Mouse (Mus musculus) megakaryocyte, adult 5-6 weeks (primary cell): ENCODE data around the gene Zg16. TPM values are rescaled to one million over a fixed set of nuclear protein-coding genes. Genes with fewer than 3 reads are reported as not detected.
"Not testable (repeated sequence)": the region's sequence is repeated elsewhere in the genome, so short reads cannot be mapped to it uniquely, and the experiment has no call there.

Experiments
- ATAC-seq: 2 replicates; pipeline ENCODE4 v1.8.0; 2016; ENCODE audit warnings: mild to moderate bottlenecking, inconsistent platforms; ENCODE audit not compliant: poor library complexity, severe bottlenecking
- total RNA-seq, 2 experiments: library from RNA; stranded (forward) in 1 of 2; stranded (reverse) in 1 of 2; fragments of 153-499, 151-499 nt in 1 of 2; fragments of 221-1000, 200-1000 nt in 1 of 2; gene quantifications; 2 replicates each; pipeline versions ENCODE4 v1.2.3 to v1.2.4; 2015 to 2017

Zg16 gene
- total RNA-seq (2015) (0.96 TPM in 1 of 2 replicates, not detected in the other), total RNA-seq (2017) (not detected in 2 replicates)

GRCm38 (mm10) chr7:127087278-127088010 is at the start of gene Zg16:
TSS of gene Zg16 (minus strand) at chr7:127087328.
- ATAC-seq: not testable (repeated sequence)

DNA sequence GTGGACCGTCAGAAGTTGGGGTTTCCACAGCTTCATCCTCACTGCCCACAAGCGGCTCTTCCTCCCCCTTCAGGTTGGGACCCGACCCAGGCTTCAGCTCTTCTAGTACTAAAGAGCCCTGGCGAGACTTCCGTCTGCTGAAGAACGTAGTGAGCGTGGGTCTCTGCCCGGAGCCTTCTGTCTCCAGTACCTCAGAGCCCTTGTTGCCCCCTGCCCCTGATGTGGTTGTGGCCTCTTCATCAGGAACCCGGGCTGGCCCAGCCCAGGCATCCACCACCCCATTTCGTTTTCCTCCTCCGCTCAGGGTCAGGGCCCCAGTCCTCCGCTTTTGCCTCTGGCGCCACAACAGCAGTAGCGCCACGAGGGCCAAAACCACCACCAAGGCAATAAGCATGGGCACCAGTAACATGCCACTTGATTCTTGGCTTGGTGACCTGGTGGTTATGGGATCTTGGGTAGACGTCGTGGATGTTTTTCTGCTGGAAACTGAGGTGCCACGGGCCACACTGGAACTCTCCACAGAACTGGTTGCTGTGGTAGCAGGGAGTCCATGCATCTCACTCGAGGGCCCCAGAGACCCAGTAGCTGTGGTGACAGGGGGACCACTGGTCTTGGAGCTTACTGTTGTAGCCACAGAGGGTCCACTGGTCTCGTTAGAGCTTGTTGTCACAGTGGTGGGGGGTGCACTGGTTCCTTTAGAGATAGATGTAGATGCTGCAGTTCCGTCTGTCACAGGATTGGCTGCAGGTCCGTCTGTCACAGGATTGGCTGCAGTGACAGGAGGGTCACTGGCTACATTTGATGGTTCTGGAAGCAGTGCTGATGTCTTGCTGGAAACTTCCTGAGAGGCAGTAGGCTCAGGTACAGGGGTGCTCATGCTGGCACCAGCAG is 49.3 kb upstream of the Zg16 start:
- ATAC-seq: peak; percentile 19

DNA sequence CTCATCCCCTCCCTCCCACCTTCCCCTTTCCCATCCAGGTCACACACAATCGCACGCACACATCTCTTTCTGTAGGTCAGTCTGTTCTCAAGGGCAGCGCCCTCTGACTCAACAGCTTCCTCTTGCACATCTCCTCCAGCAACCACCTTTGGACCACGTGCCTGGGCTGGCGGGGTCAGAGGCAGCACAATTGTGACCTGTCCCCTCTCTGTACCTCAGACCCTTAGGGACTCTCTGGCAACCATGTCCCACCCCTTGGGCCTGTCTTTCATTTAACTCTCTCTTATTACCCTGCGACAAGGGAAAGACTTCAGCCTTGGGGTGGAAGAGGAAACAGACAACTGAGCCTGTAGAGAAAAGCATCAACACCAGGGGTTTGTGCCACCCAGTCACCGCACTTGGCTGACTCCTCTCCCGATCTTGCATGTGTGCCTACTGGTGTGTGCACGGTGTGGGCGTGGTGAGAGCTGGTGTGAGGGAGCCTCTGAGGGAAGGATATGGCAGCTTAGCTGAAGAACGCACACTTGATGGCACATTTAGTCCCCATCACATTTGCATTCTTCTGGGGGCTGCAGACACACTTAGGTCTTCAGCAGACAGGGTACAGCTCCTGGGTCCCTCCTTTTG is 47.8 kb upstream of the Zg16 start:
- peak; percentile 63 for ATAC-seq

DNA sequence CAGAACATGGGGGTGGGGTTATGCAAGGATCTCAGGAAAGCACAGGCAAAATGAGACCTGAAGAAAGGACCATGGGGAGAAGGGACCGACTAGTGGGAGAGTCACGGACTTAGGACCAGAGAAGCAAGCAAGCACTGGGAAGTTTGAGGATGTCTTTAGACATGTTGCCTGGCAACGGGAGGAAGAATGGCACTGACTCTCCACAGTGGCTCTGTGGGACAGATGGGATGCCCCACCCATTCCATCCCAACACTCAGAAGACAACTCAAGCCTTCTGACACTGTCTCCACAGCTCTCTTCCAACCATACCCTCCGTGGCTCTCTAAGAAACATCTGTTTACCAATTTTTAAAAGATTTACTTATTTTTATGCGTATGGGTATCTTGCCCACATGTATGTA is 46.0 kb upstream of the Zg16 start:
- ATAC-seq: no peak

DNA sequence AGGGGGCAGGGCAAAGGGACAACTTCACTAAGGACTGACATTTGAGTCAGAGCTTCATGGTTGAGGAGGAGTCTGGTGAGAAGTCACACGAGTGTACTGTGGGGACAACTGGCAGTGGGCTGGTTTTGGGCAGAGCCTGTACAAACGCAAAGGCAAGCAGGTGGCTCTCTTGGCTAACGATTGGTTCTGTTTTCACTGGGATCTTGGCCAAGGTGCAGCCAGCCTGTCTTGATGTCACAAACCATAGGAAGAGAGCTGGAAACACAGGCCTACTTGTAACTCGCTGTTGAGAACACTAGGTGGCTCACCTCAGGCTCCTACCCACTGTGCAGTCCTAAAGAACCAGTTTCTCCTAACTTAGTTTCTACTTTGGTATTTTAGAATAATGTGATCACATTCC is 42.5 kb upstream of the Zg16 start:
- peak; percentile 68 for ATAC-seq

GRCm38 (mm10) chr7:127121911-127122270 is 34.8 kb upstream of the Zg16 start, which contains the start of gene Qprt:
TSS of gene Qprt (minus strand) at chr7:127122226.
- no peak for ATAC-seq

- ATAC-seq: no peak
Measured at GRCm38 (mm10) chr7:127121061-127121910, 34.2 kb upstream of the Zg16 start.

GRCm38 (mm10) chr7:127118671-127119445 is 31.7 kb upstream of the Zg16 start:
- ATAC-seq: no peak

DNA sequence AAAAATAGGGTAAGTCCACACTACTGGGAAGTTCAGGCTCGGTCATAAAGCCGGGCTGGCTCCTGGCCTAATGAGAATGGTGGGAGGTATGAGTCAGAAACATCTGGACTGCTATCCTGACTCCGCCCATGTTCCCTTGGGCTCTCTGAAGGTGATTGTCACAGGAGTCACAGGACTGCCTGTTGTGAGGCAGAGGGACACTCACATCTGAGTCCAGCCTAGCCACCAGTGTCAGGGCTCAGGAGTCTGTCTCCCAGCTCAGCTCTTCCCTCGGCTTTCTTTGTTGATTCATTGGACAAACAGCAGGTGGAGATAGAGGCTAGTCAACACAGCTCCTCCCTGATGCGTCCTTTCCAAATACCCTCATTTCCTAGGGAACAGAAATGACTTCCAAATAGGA is 30.8 kb upstream of the Zg16 start:
- no peak for ATAC-seq

- no peak for ATAC-seq
Measured at GRCm38 (mm10) chr7:127116331-127116935, 29.3 kb upstream of the Zg16 start.

DNA sequence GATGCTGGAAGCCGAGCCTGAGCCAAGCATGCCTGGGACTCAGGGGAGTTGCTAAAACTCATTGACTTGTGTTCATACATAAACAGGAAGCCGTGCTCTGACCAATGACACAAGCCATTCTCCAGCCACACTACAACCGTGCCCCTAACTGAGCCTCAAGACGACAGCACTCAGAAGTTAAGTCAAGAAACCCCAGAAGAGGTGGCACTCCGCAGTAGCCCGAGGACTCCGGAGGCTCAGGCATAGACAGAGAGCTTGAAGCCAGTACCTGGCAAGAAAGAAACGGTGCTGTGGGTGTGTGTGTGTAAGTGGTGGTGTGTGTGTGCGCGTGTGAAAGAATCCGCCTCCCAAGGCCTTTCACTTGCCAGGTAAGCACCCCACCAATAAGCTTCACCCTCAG is 27.8 kb upstream of the Zg16 start:
- no peak for ATAC-seq

GRCm38 (mm10) chr7:127113614-127114259 is 26.6 kb upstream of the Zg16 start:
- 0 out of 2 replicates have a peak, but pooled peaks have one; percentile 19 for ATAC-seq

DNA sequence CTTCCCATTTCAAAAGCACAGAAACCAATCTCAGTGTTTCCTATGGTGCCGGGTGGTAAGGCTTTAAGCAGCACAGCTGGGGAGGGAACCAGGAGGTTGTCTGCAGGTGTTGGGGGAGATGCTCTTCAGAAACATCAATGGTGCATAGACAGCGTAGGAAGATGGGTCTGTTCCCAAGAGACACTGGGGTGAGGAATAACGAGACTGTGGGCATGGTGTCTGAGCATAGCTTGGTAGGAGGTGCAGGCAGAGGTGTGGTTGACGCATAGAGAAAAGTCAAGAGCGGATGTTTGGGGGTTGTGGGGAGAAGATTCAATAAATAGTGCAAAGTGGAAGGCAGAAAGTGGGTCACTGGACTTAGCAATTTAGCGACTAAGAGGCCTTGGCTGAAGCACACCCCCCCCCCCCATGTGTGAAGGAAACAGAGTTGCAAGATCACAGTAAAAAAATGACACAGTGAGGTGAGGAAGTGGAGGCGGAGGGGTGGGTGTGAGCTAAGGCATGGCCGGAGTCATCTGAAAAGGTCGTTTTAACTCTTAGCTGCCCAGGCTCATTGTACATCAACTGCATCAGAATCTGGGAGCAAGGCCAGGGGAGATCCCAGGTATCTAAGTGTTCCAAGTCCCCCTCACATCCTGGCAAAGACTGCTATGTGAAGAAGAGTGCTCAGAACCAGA is 25.9 kb upstream of the Zg16 start:
- peak; percentile 47 for ATAC-seq

- 0 out of 2 replicates have a peak, but pooled peaks have one; percentile 11 for ATAC-seq
Measured at GRCm38 (mm10) chr7:127112251-127112841, 25.2 kb upstream of the Zg16 start.

DNA sequence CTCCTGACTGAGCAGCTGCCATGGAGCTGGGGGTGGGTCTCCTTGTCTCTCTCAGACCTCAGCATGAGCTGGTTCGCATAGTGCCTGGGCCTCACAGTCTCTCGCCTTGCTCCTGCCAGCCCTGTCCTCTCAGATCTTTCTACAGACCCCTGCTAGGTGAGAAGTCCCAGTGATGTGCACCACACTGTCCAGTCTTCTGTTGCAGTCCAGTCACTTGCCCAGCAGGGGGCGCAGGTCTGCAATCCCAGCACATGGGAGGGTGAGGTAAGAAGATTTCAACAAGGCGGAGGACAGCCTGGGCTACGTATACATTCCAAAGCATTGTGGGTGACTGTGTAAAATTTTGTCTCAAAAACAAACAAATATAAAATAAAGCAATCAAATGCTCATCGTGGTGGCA is 24.3 kb upstream of the Zg16 start:
- ATAC-seq: peak; percentile 69

DNA sequence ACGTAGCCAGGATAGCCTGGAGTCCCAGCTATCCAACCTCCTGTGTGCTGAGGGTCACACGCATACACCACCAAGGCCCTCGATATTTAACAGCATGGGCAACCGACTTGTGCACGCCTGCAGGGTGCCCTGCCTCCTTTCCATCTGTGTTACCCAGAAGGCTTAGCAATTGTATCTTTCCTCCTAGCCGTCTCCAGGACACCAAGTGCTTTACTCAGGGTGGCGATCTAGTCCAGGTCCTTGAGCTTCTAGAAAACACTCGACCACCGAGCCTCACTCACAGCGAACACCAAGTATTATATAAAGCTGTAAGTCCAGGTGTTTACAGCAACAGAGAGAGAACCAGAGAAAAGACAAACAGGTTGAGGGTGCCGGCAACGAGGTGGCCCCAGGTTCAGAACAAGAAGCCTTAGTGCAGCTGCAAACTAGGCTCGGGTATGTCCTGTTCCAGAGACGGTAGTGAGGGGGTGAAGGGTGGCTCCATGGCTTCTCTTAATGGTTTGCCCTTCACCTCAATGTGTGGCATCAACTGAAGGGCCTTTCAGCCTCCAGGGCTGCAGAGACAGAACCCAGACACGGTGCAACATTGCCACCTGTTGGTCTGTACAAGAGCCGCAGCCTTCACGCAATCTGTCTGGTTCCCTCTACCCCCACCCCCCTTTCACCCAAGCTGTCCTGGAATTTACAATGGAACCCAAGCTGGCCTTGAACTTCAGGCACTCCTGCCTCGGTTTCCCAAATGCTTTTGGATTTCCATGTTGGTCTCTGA is 23.3 kb upstream of the Zg16 start:
- ATAC-seq: peak; percentile 67

DNA sequence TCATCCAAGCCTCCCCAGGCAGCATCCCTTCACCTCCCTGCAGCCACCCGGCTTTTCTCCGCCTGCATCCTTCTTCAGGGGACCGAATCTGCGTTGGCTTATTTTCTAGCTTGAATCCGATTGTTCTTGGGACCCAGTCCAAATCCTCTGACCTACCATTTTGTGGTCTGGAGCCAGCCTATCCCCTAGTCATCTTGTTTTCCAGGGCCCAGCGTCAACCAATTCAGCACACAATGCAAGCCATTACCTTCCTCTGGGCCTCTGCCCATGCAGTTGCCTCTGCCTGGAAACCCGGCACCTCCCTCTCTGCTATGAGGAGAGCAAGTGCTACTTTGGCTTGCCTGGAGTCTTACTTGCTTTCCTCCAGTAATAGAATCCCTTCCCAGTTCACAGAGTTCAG is 18.4 kb upstream of the Zg16 start:
- no peak for ATAC-seq
